Mouse (Mus musculus): ENCODE results near the gene Olfr767. TPM values are rescaled to one million over a fixed set of nuclear protein-coding genes. Genes with fewer than 3 reads are reported as not detected.
"Not testable (repeated sequence)": the region's sequence is repeated elsewhere in the genome, so short reads cannot be mapped to it uniquely, and the experiment has no call there.

The Olfr767 gene
- not detected in 2 replicates for polyA plus RNA-seq (2012; rRNA removed)
- polyA plus RNA-seq (2014; fragmentation: Nextera tagmentation; extraction: Ambion mirVana) = not detected in 2 replicates

DNA sequence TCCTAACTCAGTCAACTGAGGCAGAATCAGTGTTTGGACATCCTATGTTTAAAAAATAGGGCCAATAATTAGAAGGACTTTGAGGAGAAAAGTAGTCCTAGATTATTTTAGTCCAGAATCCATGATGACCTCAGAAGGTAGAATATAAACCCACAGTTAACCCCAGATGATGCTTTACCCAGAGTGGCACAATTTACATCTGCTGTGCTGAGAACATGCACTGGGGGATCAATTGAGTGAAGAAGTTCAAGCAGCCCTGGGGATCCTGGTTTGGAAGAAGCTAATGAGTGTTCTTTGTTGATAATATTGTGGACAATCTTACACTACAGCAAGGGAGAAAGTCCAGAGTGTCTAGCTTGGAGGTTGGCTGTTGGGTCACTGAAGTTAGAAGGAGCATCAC lies at the start of gene Olfr767:
Olfr767 (minus strand) TSS at position 101 of the 400 bp plus-strand sequence.
- not testable (repeated sequence) for H3K36me3 ChIP-seq (replicated peaks; ENCODE audit: control insufficient read depth, insufficient read depth, low read depth); H3K27ac ChIP-seq; ATAC-seq (ENCODE audit: insufficient read depth); H3K4me3 ChIP-seq (ENCODE audit: insufficient read depth in 1 of 2, low read depth in 2 of 2, low read length in 2 of 2); DNase-seq (ENCODE audit: low read depth in 3 of 3, low spot score in 3 of 3); H3K4me1 ChIP-seq (replicated peaks; ENCODE audit: control insufficient read depth in 2 of 2, insufficient read depth in 2 of 2, low read length in 1 of 2); H3K9me3 ChIP-seq (ENCODE audit: control insufficient read depth, low read length); H3K9ac ChIP-seq (replicated peaks); H3K27me3 ChIP-seq (ENCODE audit: control insufficient read depth, insufficient read depth, low read length); H3K4me2 ChIP-seq (ENCODE audit: low read depth)

DNA sequence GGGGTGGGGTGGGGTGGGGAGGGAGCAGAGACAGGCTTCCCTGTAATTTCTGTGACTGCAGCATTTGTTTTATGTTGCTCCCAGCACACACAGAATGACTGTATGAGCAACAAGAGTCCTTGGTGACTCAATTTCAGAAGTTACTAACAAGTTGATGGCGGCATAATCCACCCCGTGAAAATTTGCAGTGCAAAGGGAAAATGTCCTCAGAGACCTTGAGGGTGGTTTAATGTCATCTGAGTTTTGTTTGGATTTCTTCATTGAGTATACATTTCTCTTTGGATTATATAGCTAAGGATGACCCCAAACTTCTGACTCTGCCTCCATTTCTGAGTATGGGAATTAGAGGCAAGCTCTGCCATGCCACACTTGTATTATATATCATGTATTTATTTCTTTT lies 35.1 kb upstream of the Olfr767 start, which contains the start of gene Olfr769:
Olfr769 (minus strand) TSS at position 101 of the 400 bp plus-strand sequence.
- Histone ChIP-seq H3K27me3 (ENCODE audit: control insufficient read depth, insufficient read depth, low read length) (no peaks in the 10 kb centered on the region), H3K4me1 (replicated peaks; ENCODE audit: control insufficient read depth in 2 of 2, insufficient read depth in 2 of 2, low read length in 1 of 2) (no peaks in the 10 kb centered on the region), H3K9me3 (ENCODE audit: control insufficient read depth, low read length) (no peaks in the 10 kb centered on the region; the same call in 1 of the 2 replicates), H3K4me3 (ENCODE audit: insufficient read depth in 1 of 2, low read depth in 2 of 2, low read length in 2 of 2) (no peak within 1 kb of the TSS), H3K4me2 (ENCODE audit: low read depth) (no peak within 1 kb of the TSS), H3K27ac (no peak within 1 kb of the TSS), H3K9ac (replicated peaks) (no peak within 1 kb of the TSS), H3K36me3 (replicated peaks; ENCODE audit: control insufficient read depth, insufficient read depth, low read depth) (no peaks in the 10 kb centered on the region)
- TF ChIP-seq CTCF (IDR thresholded peaks at IDR 0.05; ENCODE audit: low read depth) = no peak
- no peak for TF ChIP-seq EP300 (IDR thresholded peaks at IDR 0.05; ENCODE audit: low read depth)
- DNase-seq (ENCODE audit: low read depth in 3 of 3, low spot score in 3 of 3) (no peak), ATAC-seq (ENCODE audit: insufficient read depth) (no peak)
- WGBS (ENCODE audit: insufficient replicate concordance) = 66% methylated on average over 2 of the region's 2 CpGs

DNA sequence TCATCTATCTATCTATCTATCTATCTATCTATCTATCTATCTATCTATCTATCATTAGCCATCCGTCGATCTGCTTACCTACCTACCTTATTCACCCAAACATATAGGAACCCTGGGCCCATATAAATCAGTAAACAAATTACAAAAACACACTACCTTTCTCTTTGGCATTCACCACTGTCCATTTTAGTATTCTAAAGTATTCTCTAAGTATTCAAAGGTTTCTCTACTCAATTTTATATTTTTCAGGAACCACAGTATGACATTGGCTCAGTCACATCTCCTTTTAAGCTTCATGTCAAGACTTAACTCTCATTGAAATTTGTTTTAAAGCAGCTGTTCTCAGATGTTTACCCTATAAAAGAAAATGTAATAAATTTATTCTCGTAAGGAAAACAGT lies 32.4 kb upstream of the Olfr767 start:
- Histone ChIP-seq H3K4me3 (ENCODE audit: insufficient read depth in 1 of 2, low read depth in 2 of 2, low read length in 2 of 2) (no peak overlapping the region), H3K36me3 (replicated peaks; ENCODE audit: control insufficient read depth, insufficient read depth, low read depth) (no peaks in the 10 kb centered on the region), H3K27ac (no peak overlapping the region), H3K27me3 (ENCODE audit: control insufficient read depth, insufficient read depth, low read length) (no peaks in the 10 kb centered on the region), H3K9me3 (ENCODE audit: control insufficient read depth, low read length) (no peaks in the 10 kb centered on the region; the same call in 1 of the 2 replicates), H3K4me2 (ENCODE audit: low read depth) (no peak overlapping the region), H3K4me1 (replicated peaks; ENCODE audit: control insufficient read depth in 2 of 2, insufficient read depth in 2 of 2, low read length in 1 of 2) (no peaks in the 10 kb centered on the region), H3K9ac (replicated peaks) (no peak overlapping the region)
- 83% methylated on average over 3 of the region's 3 CpGs for WGBS (ENCODE audit: insufficient replicate concordance)
- no peak for TF ChIP-seq CTCF (IDR thresholded peaks at IDR 0.05; ENCODE audit: low read depth)
- TF ChIP-seq EP300 (IDR thresholded peaks at IDR 0.05; ENCODE audit: low read depth) = no peak
- no peak for DNase-seq (ENCODE audit: low read depth in 3 of 3, low spot score in 3 of 3)
- ATAC-seq (ENCODE audit: insufficient read depth) = no peak

DNA sequence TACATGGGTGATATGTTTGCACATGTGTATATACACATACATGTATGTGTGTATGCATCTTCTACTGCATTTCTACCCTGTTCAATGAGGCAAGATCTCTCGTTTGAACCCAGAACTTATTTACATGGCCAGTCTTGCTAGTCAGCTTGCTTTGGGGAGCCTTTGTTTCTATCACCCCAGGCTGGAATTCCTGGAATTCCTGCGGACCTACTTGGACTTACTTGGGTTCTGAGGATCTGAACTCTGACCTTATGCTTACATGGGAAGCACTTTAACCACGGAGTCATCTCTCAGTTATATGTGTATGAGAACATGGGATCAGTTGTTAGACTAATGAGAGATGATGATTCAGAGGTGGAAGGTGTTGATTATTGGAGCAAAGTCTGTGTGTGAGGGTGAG lies 18.5 kb upstream of the Olfr767 start:
- no peaks in the 10 kb centered on the region for H3K4me1 ChIP-seq (replicated peaks; ENCODE audit: control insufficient read depth in 2 of 2, insufficient read depth in 2 of 2, low read length in 1 of 2)
- H3K27ac ChIP-seq = no peak overlapping the region
- ATAC-seq (ENCODE audit: insufficient read depth) (no peak), DNase-seq (ENCODE audit: low read depth in 3 of 3, low spot score in 3 of 3) (no peak)
- 32% methylated on average over 3 of the region's 3 CpGs for WGBS (ENCODE audit: insufficient replicate concordance)
- H3K36me3 ChIP-seq (replicated peaks; ENCODE audit: control insufficient read depth, insufficient read depth, low read depth) = no peaks in the 10 kb centered on the region
- H3K9ac ChIP-seq (replicated peaks) = no peak overlapping the region
- no peak overlapping the region for H3K4me2 ChIP-seq (ENCODE audit: low read depth)
- H3K9me3 ChIP-seq (ENCODE audit: control insufficient read depth, low read length) = no peaks in the 10 kb centered on the region
- no peaks in the 10 kb centered on the region for H3K27me3 ChIP-seq (ENCODE audit: control insufficient read depth, insufficient read depth, low read length)
- no peak overlapping the region for H3K4me3 ChIP-seq (ENCODE audit: insufficient read depth in 1 of 2, low read depth in 2 of 2, low read length in 2 of 2)
- TF ChIP-seq CTCF (IDR thresholded peaks at IDR 0.05; ENCODE audit: low read depth) = no peak

DNA sequence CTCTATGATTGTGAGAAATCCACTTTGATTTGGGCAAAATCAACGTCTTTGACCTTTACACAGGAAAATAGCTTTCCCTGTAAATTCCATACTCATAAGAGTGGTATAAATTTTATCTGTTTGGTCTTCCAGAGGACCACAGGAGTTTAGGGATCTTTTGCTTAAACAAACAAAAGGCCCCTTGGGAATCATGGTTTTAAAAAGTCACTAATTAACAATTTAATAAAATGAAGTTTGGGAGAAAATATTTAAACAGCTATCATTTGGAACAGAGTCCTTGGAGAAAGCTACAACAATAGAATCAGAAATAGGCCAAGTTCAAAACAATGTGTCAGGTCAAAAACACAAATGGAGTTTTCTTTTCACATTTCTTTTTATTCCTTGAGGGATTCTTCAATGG lies 16.6 kb upstream of the Olfr767 start, which contains the start of gene Olfr768:
Olfr768 (minus strand) TSS at position 101 of the 400 bp plus-strand sequence.
- Histone ChIP-seq H3K36me3 (replicated peaks; ENCODE audit: control insufficient read depth, insufficient read depth, low read depth) (no peaks in the 10 kb centered on the region), H3K27me3 (ENCODE audit: control insufficient read depth, insufficient read depth, low read length) (no peaks in the 10 kb centered on the region), H3K4me3 (ENCODE audit: insufficient read depth in 1 of 2, low read depth in 2 of 2, low read length in 2 of 2) (no peak within 1 kb of the TSS), H3K9ac (replicated peaks) (no peak within 1 kb of the TSS), H3K27ac (no peak within 1 kb of the TSS), H3K4me2 (ENCODE audit: low read depth) (no peak within 1 kb of the TSS), H3K4me1 (replicated peaks; ENCODE audit: control insufficient read depth in 2 of 2, insufficient read depth in 2 of 2, low read length in 1 of 2) (no peaks in the 10 kb centered on the region), H3K9me3 (ENCODE audit: control insufficient read depth, low read length) (no peaks in the 10 kb centered on the region)
- DNase-seq (ENCODE audit: low read depth in 3 of 3, low spot score in 3 of 3) (no peak), ATAC-seq (ENCODE audit: insufficient read depth) (no peak)
- WGBS (ENCODE audit: insufficient replicate concordance) = 48% methylated on average over 1 of the region's 1 CpGs
- no peak for TF ChIP-seq EP300 (IDR thresholded peaks at IDR 0.05; ENCODE audit: low read depth)
- TF ChIP-seq CTCF (IDR thresholded peaks at IDR 0.05; ENCODE audit: low read depth) = no peak

Data from liver, embryonic 14.5 days (tissue).